In the genomic region with DNA sequence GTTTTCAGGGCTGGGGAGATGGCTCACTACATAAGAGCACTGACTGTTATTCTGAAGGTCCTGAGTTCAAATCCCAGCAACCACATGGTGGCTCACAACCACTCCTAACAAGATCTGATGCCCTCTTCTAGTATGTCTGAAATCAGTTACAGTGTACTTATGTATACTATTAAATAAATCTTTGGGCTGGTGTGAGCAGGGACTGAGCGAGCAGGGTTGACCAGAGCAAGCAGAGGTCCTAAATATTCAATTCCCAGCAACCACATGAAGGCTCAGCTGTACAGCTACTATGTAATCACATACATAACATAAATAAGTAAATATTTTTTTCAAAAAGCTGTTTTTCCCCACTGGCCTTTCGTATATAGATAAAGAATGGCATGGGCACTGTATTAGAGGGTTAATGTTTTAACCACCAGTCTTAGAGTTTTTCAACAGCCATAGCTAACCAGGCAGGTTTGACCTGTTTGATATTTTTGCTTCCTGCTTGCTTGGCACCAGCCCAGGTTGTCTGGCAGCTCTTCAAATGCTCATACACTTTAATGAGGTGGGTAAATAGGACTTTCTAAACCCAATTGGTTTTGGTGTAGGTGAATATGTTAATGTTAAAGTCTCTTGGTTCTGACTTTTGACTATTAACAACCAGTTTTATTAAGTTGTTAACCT, we compare ENCODE assay signal across 13 mouse cellular contexts.
DNase-seq lines count a peak whose midpoint lies in the region; ATAC-seq and TF ChIP-seq lines count a peak whose summit lies in the region.
"Had no signal": no experiment of that assay in that cellular context is flagged by ENCODE, and none has a peak within 500 bp of the region (broad histone marks: within the 10 kb centered on the region; RNA-seq: fewer than 3 reads in every experiment).

No protein-coding gene starts in this region.

- no peaks in the 10 kb centered on the region for H3K9me3 ChIP-seq in limb, embryonic 14.5 days (ENCODE audit: control insufficient read depth, low read length)
- no peaks in the 10 kb centered on the region for H3K9me3 ChIP-seq in limb, embryonic 10.5 days (replicated peaks)
- H3K9me3 ChIP-seq: limb, embryonic 12.5 days; neural tube, embryonic 12.5 days had no signal

- WGBS in limb, embryonic 14.5 days: 82% methylated on average over 2 of the region's 2 CpGs
- WGBS in limb, embryonic 10.5 days: 87% methylated on average over 2 of the region's 2 CpGs

- intact Hi-C loops in left cerebral cortex, postnatal 36 days (cut with DNase I): no loop called here

- no peak for ATAC-seq in limb, embryonic 14.5 days (ENCODE audit: low FRiP score, low read depth)
- ATAC-seq: Patski had no signal

- no peak overlapping the region for H3K4me3 ChIP-seq in limb, embryonic 14.5 days (replicated peaks; ENCODE audit: low read length)
- no peak overlapping the region for H3K4me3 ChIP-seq in limb, embryonic 10.5 days
- H3K4me3 ChIP-seq: limb, embryonic 12.5 days; megakaryocyte, embryonic 14.5 days; neural tube, embryonic 12.5 days had no signal

- no peak overlapping the region for H3K4me2 ChIP-seq in limb, embryonic 14.5 days (replicated peaks; ENCODE audit: low read depth, low read length, severe bottlenecking)
- H3K4me2 ChIP-seq: limb, embryonic 12.5 days; neural tube, embryonic 12.5 days had no signal

- H3K9ac ChIP-seq in limb, embryonic 14.5 days (ENCODE audit: low read depth, low read length, severe bottlenecking): no peak overlapping the region
- H3K9ac ChIP-seq: limb, embryonic 12.5 days; neural tube, embryonic 12.5 days had no signal

- no peaks in the 10 kb centered on the region for H3K4me1 ChIP-seq in limb, embryonic 14.5 days (ENCODE audit: control insufficient read depth, insufficient read depth, low read length)
- no peaks in the 10 kb centered on the region for H3K4me1 ChIP-seq in limb, embryonic 10.5 days
- H3K4me1 ChIP-seq: limb, embryonic 12.5 days; megakaryocyte, embryonic 14.5 days; neural tube, embryonic 12.5 days had no signal

- H3K27me3 ChIP-seq in limb, embryonic 14.5 days (ENCODE audit: control insufficient read depth, insufficient read depth, low read length): no peaks in the 10 kb centered on the region
- H3K27me3 ChIP-seq in limb, embryonic 10.5 days (ENCODE audit: low read depth, poor library complexity, severe bottlenecking): no peaks in the 10 kb centered on the region
- H3K27me3 ChIP-seq: limb, embryonic 12.5 days; megakaryocyte, embryonic 14.5 days; neural tube, embryonic 12.5 days had no signal

- no peak for TF ChIP-seq POLR2A in limb, embryonic 14.5 days (IDR thresholded peaks at IDR 0.05; ENCODE audit: borderline replicate concordance, extremely low read depth, insufficient read depth, insufficient read length)

- H3K27ac ChIP-seq in limb, embryonic 14.5 days (replicated peaks; ENCODE audit: low read depth, low read length): no peak overlapping the region
- H3K27ac ChIP-seq in limb, embryonic 10.5 days: no peak overlapping the region
- H3K27ac ChIP-seq: limb, embryonic 12.5 days; neural tube, embryonic 12.5 days had no signal

- peak; percentile 24 for DNase-seq in limb, embryonic 14.5 days (ENCODE audit: low spot score)
- DNase-seq in limb, embryonic 10.5 days (ENCODE audit: low spot score): no peak
- peak; percentile 81 for DNase-seq in kidney, postnatal 10 days
- DNase-seq in lung, postnatal 25 days (ENCODE audit: low spot score): peak; percentile 62
- DNase-seq in urinary bladder, postnatal 14 days (ENCODE audit: low spot score): peak; percentile 87
- DNase-seq in T-cell, adult 2 months (ENCODE audit: low spot score): no peak
- DNase-seq in left cerebral cortex, postnatal 36 days (ENCODE audit: low spot score in 2 of 2): no peak
- DNase-seq in adipocyte (ENCODE audit: low spot score): no peak
- DNase-seq: gastrocnemius, postnatal 14 days had no signal

- no peaks in the 10 kb centered on the region for H3K36me3 ChIP-seq in limb, embryonic 14.5 days (ENCODE audit: control insufficient read depth, insufficient read depth, low read length)
- no peaks in the 10 kb centered on the region for H3K36me3 ChIP-seq in limb, embryonic 10.5 days
- H3K36me3 ChIP-seq: limb, embryonic 12.5 days; neural tube, embryonic 12.5 days had no signal

Comparison
In these comparisons a context has a peak if more than half of its experiments do, and no peak if none do; other contexts are left out.
1. DNase-seq: peak in limb, embryonic 14.5 days (single experiment), kidney, postnatal 10 days (single experiment), lung, postnatal 25 days (single experiment) and urinary bladder, postnatal 14 days (single experiment); none in limb, embryonic 10.5 days (single experiment), T-cell, adult 2 months (single experiment), left cerebral cortex, postnatal 36 days (0 of 2) and adipocyte (single experiment).